Mouse (Mus musculus) heart, embryonic 13.5 days (tissue): Measurements from ENCODE around the gene Tex11. TPM values are rescaled to one million over a fixed set of nuclear protein-coding genes. Genes with fewer than 3 reads are reported as not detected.
"Not testable (repeated sequence)": the region's sequence is repeated elsewhere in the genome, so short reads cannot be mapped to it uniquely, and the experiment has no call there.

Experiments
- ATAC-seq: fragments of 200-750 bp; cut with Nextera tagmentation; 2 replicates; pipeline ENCODE4 v1.8.0; 2017; ENCODE audit warnings: moderate TSS enrichment; ENCODE audit not compliant: insufficient number of reproducible peaks, low FRiP score, low TSS enrichment; ENCODE audit errors: extremely low read depth
- H3K27ac ChIP-seq: fragments of 300-500 bp; sonication (generic); replicated peaks from 2 replicates; pipeline ENCODE4 v1.5.1; 2015; ENCODE audit warnings: moderate library complexity, mild to moderate bottlenecking, inconsistent platforms
- H3K27me3 ChIP-seq: fragments of 300-500 bp; sonication (generic); replicated peaks from 2 replicates; pipeline ENCODE4 v1.6.1; 2015; ENCODE audit warnings: mild to moderate bottlenecking, inconsistent platforms
- H3K36me3 ChIP-seq: fragments of 300-500 bp; sonication (generic); 2 replicates; pipeline ENCODE4 v1.6.1; 2015; ENCODE audit warnings: mild to moderate bottlenecking, inconsistent platforms
- H3K4me1 ChIP-seq: fragments of 300-500 bp; sonication (generic); 2 replicates; pipeline ENCODE4 v1.6.1; 2015; ENCODE audit warnings: inconsistent platforms
- H3K4me2 ChIP-seq: fragments of 300-500 bp; sonication (generic); 2 replicates; pipeline ENCODE4 v1.6.1; 2015; ENCODE audit warnings: inconsistent platforms, mild to moderate bottlenecking, moderate library complexity
- H3K4me3 ChIP-seq: fragments of 300-500 bp; sonication (generic); 2 replicates; pipeline ENCODE4 v1.5.1; 2015; ENCODE audit warnings: moderate library complexity, mild to moderate bottlenecking, inconsistent platforms
- H3K9ac ChIP-seq: fragments of 300-500 bp; sonication (generic); 2 replicates; pipeline ENCODE4 v1.6.1; 2015; ENCODE audit warnings: inconsistent platforms, mild to moderate bottlenecking, moderate library complexity
- H3K9me3 ChIP-seq: fragments of 300-500 bp; sonication (generic); 2 replicates; pipeline ENCODE4 v1.6.1; 2016; ENCODE audit warnings: inconsistent platforms
- WGBS: fragments of 180-500 bp; shearing (Covaris S2); methylation state at CpG from one replicate; pipeline ENCODE4 v1.1.7; 2015; ENCODE audit warnings: mixed read lengths; 5-methylcytosine and 5-hydroxymethylcytosine counted together
- polyA plus RNA-seq: library from polyadenylated mRNA; unstranded; fragments of >200 nt; fragmentation: Nextera tagmentation; extraction: Ambion mirVana; gene quantifications from 2 replicates; pipeline ENCODE4 v1.2.1, GENCODE M21; 2015

Gene Tex11
- polyA plus RNA-seq = 0.17 and 0.32 TPM in 2 replicates

DNA sequence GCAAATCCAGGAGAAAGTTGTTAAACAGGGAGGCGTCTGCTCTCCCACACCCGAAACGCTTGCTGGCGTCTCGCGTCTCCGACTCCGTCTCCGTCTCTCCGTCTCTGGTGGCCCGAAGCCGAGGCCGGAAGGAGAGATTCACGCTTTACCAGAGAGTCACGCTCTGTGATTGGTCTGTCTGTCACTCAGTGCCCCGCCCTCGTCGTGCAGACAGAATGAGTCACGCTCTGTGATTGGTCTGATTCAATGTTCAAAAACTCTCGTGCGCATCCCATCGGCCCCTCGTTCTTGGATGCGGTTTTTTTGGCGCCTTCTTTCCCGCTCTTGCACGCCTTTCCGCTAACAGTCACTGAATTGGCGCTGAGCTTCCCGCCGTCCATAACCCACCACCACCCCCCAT is at the start of gene Tex11:
Gene Tex11 (minus strand): TSS at position 127 of the 400 bp plus-strand sequence.
- H3K36me3 ChIP-seq = no peaks in the 10 kb centered on the region
- ATAC-seq = no peak
- no peaks in the 10 kb centered on the region for H3K27me3 ChIP-seq
- no peak within 1 kb of the TSS for H3K4me2 ChIP-seq
- no peaks in the 10 kb centered on the region for H3K9me3 ChIP-seq
- WGBS = 77% methylated on average over 31 of the region's 31 CpGs
- H3K27ac ChIP-seq = no peak within 1 kb of the TSS
- no peaks in the 10 kb centered on the region for H3K4me1 ChIP-seq
- H3K9ac ChIP-seq = no peak within 1 kb of the TSS
- no peak within 1 kb of the TSS for H3K4me3 ChIP-seq

DNA sequence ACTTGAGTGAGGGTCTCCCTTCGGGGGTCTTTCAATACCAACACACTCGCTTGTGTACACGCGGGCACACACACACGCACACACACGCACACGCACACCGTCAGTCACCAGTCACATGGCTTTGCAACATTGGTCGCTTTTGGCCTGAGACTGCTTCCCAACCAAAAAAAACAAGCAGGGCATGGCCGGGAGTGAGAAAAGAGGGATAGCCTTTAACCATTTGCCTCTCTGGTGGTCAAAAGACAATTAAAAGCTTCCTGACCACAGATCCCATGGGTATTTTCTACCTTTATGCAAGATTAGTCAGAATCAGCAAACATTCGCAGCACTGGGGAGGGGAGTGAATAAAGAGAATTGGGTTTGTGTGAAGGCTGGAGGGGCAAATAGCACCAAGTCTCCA is 26.5 kb upstream of the Tex11 start, which contains the start of gene Slc7a3:
Gene Slc7a3 (minus strand): TSS at position 101 of the 400 bp plus-strand sequence.
- peaks cover 31% of the 10 kb centered on the region for H3K27me3 ChIP-seq
- peak within 1 kb of the TSS; percentile 48 for H3K4me3 ChIP-seq
- no peaks in the 10 kb centered on the region for H3K36me3 ChIP-seq
- no peaks in the 10 kb centered on the region for H3K4me1 ChIP-seq
- H3K27ac ChIP-seq = no peak within 1 kb of the TSS
- H3K9ac ChIP-seq = peak within 1 kb of the TSS; percentile 37
- H3K9me3 ChIP-seq = no peaks in the 10 kb centered on the region
- WGBS = 34% methylated on average over 11 of the region's 11 CpGs
- ATAC-seq = no peak
- H3K4me2 ChIP-seq = peak within 1 kb of the TSS; percentile 74

DNA sequence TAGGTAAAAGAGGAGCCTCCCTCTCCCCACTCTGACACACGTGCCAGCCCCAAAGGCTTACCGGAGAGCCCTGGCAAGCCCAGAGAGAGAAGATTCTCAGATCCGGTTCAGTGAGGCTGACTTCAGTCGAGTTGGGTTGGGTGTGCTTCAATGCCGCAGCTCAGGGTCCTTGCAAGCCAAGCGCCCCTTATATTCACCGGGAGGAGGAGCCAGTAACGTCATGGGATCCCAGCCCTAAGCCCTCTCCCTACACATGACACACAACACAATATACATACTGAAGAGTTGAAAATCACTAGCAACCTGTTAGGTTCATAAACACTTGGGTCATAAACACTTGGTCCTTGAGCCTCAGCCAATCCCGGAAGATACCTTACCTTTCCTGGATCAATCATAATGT is 25.7 kb upstream of the Tex11 start:
- Histone ChIP-seq H3K4me3 (peak overlapping the region; percentile 48), H3K4me2 (peak overlapping the region; percentile 74), H3K27me3 (peaks cover 31% of the 10 kb centered on the region), H3K9ac (peak overlapping the region; percentile 37; the same call in 1 of the 2 replicates)
- H3K36me3 ChIP-seq, H3K4me1 ChIP-seq, H3K9me3 ChIP-seq, H3K27ac ChIP-seq, ATAC-seq: not testable (repeated sequence)
- 16% methylated on average over 9 of the region's 9 CpGs for WGBS

DNA sequence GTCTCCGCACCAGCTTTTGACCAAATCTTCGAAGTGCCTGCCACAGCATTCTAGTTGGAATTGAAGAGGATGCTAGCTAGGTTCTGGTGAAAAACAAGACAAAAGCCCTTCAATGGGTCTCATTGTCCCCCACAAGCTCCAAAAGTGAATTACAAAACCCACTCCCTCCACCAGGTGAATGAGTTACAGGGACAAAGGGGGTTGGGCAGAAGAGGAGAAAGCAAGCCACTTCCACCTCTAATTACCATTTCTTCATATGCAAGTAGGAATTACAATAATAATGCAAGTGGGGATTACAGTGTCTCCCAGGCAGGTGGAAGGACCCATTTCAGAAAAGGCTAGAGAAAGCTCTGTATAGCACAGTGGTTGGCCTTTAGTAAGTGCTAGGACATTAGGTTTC is 24.7 kb upstream of the Tex11 start:
- Histone ChIP-seq H3K9me3 (no peaks in the 10 kb centered on the region), H3K9ac (no peak overlapping the region), H3K27ac (no peak overlapping the region), H3K36me3 (no peaks in the 10 kb centered on the region), H3K27me3 (peaks cover 31% of the 10 kb centered on the region), H3K4me1 (no peaks in the 10 kb centered on the region), H3K4me2 (peak overlapping the region; percentile 74), H3K4me3 (no peak overlapping the region)
- no peak for ATAC-seq
- WGBS = 57% methylated on average over 2 of the region's 2 CpGs

DNA sequence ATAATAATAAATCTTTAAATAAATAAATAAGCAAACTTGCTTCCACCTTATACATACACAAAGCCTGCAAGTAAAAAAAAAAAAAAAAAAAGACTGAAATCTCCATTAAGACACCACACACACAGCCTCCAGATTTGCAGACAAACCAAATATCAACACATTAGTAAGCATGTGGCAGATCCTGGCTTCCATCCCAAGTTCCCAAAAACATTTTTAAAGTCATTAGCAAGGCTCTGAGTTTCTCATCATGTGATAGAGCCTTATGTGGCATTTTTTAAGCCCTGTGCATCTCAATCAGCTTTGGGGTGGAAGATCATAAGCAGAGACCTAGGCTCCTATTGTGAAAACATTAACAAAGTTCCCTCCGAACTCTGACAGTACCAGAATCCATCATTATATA is 5.8 kb upstream of the Tex11 start:
- H3K4me3 ChIP-seq = no peak overlapping the region
- no peak for ATAC-seq
- H3K4me1 ChIP-seq = no peaks in the 10 kb centered on the region

DNA sequence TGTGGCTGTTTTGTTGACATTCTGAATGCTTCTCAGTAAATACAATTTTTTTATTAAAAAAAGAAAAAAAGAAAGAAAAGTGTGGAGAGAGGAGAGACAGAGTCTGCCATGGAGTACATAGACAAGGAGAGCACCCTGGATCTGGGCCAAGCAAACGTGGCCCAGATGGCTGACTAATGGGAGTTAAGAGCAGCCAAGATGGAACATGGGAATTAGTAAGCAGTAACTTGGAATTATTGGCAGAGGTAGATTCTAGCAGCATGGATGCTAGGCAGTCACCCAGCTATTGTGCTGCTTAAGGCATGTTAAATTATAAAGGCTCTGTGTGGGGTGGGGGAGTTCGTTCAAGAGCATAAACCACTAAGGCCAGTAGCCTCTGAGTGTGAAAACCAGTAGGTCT is 4.0 kb upstream of the Tex11 start:
- WGBS = 63% methylated on average over 2 of the region's 2 CpGs
- no peak for ATAC-seq

More for the DNA sequence above, 5.8 kb upstream of the Tex11 start:
- H3K36me3 ChIP-seq = no peaks in the 10 kb centered on the region
- 59% methylated on average over 1 of the region's 1 CpGs for WGBS
- H3K27ac ChIP-seq = no peak overlapping the region
- no peak overlapping the region for H3K9ac ChIP-seq
- H3K9me3 ChIP-seq = no peaks in the 10 kb centered on the region
- H3K4me2 ChIP-seq = no peak overlapping the region
- no peaks in the 10 kb centered on the region for H3K27me3 ChIP-seq

DNA sequence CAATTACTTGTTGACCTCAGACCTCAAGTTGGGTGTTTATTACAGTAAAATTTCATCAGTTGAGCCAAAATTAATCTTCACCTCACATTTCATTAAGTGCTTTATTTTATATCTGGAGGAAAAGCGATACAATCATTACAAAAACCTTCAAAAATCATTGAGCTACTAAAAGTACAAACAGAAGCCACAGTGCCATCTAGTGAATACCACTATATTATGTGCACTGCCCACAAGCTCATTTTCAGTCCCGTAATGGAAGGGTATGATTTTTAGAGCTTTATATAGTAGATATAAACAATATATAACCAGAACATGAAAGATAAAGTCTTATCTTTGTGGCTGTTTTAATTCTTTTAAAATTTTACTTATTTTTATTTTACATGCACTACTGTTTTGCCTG is 115.8 kb downstream of the Tex11 start:
- 37% methylated on average over 2 of the region's 2 CpGs for WGBS
- H3K27me3 ChIP-seq = no peaks in the 10 kb centered on the region

More for the DNA sequence above, 4.0 kb upstream of the Tex11 start:
- no peaks in the 10 kb centered on the region for H3K27me3 ChIP-seq
- no peak overlapping the region for H3K4me2 ChIP-seq
- H3K9ac ChIP-seq = no peak overlapping the region
- H3K9me3 ChIP-seq = no peaks in the 10 kb centered on the region
- no peak overlapping the region for H3K4me3 ChIP-seq
- no peak overlapping the region for H3K27ac ChIP-seq
- no peaks in the 10 kb centered on the region for H3K4me1 ChIP-seq
- no peaks in the 10 kb centered on the region for H3K36me3 ChIP-seq

DNA sequence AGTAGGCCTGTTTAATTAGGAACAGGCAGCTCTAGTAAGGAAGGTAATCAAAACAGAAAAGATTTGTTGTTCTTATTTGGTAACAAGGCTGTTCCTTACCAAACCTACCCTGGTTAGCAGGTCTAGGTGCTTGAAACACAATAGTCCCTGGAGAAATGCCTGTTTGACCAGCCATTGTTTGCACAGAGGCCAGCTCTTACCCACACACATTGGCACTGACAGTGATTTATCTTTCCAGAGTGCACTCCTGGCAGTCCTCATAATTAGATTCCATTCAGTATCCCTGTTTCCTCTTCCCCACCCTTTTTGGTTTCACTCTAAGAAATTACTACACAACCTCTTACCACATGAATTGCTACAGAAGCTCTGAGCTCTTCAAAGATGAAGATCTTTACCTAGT is 220.3 kb downstream of the Tex11 start:
- Histone ChIP-seq H3K9me3 (no peaks in the 10 kb centered on the region), H3K9ac (no peak overlapping the region), H3K36me3 (no peaks in the 10 kb centered on the region), H3K4me1 (no peaks in the 10 kb centered on the region), H3K27ac (no peak overlapping the region), H3K27me3 (peaks cover 16% of the 10 kb centered on the region; the same call in 1 of the 2 replicates), H3K4me2 (no peak overlapping the region), H3K4me3 (no peak overlapping the region)
- ATAC-seq = no peak

More for the DNA sequence above, 115.8 kb downstream of the Tex11 start:
- Histone ChIP-seq H3K36me3 (no peaks in the 10 kb centered on the region), H3K9me3 (no peaks in the 10 kb centered on the region), H3K27ac (no peak overlapping the region), H3K4me2 (no peak overlapping the region), H3K4me1 (no peaks in the 10 kb centered on the region), H3K9ac (no peak overlapping the region), H3K4me3 (no peak overlapping the region)
- no peak for ATAC-seq

DNA sequence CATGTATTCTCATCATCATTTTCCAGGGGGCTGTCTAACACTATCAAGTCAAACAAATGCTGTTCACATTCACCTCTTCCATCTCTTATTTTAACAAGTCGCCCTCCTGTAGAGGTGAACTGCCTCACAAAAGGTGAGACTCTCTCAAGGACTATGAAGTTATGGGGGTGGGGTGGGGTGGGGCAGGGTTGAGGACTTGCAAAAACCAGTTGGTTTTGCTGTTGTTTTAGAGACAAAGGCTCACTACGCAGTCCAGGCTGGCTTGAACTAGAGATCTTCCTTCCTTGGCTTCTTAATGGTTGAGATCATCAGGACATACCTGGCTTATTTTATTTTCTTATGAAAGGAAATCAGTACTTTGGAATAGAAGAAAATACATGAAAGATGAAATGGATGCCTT is 226.7 kb downstream of the Tex11 start:
- no peak for ATAC-seq

DNA sequence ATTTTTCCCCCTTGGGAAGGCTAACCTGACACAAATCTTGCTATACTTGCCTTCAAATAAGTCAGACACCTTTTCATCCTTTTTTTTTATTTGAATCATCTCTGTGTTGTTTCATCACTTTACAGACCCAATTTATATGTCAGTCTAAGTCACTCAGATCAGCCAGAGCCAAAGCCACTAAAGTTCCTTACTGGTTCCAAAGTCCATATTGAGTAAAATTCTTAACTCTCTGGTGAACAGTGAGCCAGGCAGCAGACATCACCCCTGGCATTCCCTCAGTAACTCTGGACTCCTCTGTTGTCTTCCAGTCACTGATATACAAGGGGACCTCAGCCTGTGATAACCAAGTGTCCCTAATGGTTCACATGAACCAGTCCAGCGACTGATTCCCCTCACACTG is 233.9 kb downstream of the Tex11 start:
- no peaks in the 10 kb centered on the region for H3K9me3 ChIP-seq
- H3K27ac ChIP-seq = no peak overlapping the region
- no peak overlapping the region for H3K4me3 ChIP-seq
- no peak overlapping the region for H3K9ac ChIP-seq
- no peaks in the 10 kb centered on the region for H3K27me3 ChIP-seq
- no peak for ATAC-seq
- no peak overlapping the region for H3K4me2 ChIP-seq
- H3K4me1 ChIP-seq = no peaks in the 10 kb centered on the region
- no peaks in the 10 kb centered on the region for H3K36me3 ChIP-seq
- 39% methylated on average over 1 of the region's 1 CpGs for WGBS

More for the DNA sequence above, 226.7 kb downstream of the Tex11 start:
- H3K36me3 ChIP-seq = no peaks in the 10 kb centered on the region
- no peak overlapping the region for H3K27ac ChIP-seq
- no peak overlapping the region for H3K4me3 ChIP-seq
- H3K4me1 ChIP-seq = no peaks in the 10 kb centered on the region
- H3K4me2 ChIP-seq = no peak overlapping the region
- H3K9me3 ChIP-seq = no peaks in the 10 kb centered on the region
- WGBS = 74% methylated on average over 2 of the region's 2 CpGs
- H3K9ac ChIP-seq = no peak overlapping the region
- 0 out of 2 replicates have a peak, but pooled peaks cover 10% of the 10 kb centered on the region for H3K27me3 ChIP-seq

DNA sequence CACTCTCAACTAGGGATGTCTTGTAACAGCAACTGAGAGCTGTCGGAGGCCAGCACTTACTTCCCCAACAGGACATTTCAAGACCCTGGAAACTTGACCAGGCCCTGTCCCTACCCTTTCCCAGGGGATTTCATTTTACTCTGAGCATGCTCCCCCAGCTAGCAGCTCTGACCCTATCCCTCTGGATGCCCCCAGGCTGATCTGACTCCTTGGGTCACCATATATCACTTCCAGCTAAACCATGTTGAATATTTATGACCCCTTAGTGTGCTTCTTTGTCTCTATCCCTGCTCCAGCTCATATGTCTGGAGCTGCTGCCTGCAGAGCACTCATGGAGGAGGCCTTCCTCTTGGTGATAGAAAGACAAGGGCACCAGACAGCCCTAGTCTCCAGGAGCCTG is 238.3 kb downstream of the Tex11 start:
- Histone ChIP-seq H3K9me3 (no peaks in the 10 kb centered on the region), H3K27me3 (no peaks in the 10 kb centered on the region), H3K4me2 (no peak overlapping the region), H3K27ac (no peak overlapping the region), H3K4me1 (no peaks in the 10 kb centered on the region), H3K36me3 (peaks cover 12% of the 10 kb centered on the region; the same call in 1 of the 2 replicates), H3K9ac (no peak overlapping the region), H3K4me3 (no peak overlapping the region)
- WGBS = 67% methylated on average over 1 of the region's 1 CpGs
- ATAC-seq = no peak

DNA sequence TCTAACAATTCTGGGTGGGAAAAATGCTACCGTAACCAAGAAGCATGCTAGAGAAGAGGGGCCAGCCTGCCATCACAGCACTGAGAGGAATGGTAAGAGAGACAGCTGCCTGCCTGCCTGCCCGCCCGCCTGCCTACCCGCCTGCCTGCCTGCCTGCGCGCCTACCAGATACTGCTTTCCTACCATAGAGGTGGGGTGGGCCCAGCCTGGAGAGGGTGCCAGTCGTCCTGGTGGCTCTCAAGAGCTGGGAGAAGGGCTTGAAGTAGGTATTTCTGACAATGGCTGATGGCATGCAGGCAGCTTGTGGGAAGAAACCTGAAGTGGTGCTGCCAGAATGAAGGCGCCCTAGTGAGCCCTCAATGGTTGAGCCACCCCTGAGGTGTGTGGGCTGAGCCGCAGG is 240.8 kb downstream of the Tex11 start:
- ATAC-seq = no peak
- Histone ChIP-seq H3K4me1 (no peaks in the 10 kb centered on the region), H3K27ac (no peak overlapping the region), H3K27me3 (no peaks in the 10 kb centered on the region), H3K36me3 (peaks cover 36% of the 10 kb centered on the region), H3K9ac (no peak overlapping the region), H3K9me3 (no peaks in the 10 kb centered on the region), H3K4me2 (no peak overlapping the region), H3K4me3 (no peak overlapping the region)
- WGBS = 84% methylated on average over 9 of the region's 9 CpGs
